Mouse (Mus musculus) embryo, embryonic 9.5 days (tissue): ENCODE results near the gene Abca4.
"Not testable (repeated sequence)": the region's sequence is repeated elsewhere in the genome, so short reads cannot be mapped to it uniquely, and the experiment has no call there.

Experiments used
- DNase-seq: peaks from one replicate; pipeline ENCODE4 v3.0.0-alpha.2; 2017; ENCODE audit errors: extremely low spot score

Gene Abca4

DNA sequence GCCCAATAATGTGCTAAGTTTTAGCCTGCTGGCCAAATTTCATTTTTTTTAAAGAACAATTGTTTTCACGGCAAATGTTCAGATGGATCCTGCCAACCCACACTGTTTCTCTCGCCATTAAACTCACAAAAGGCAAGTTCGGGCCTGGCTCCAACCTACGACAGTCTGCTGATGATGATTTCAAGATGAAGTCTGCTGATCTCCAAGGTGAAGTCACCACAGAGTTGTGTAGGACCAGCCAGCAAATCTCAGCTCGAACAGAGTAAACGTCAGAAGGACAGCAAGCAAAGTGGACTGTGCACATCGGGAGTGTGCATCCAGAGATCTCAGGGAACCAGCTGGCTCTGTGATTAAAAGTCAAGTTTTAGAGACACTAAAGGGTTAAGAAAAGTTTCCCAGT, 166.6 kb downstream of the Abca4 start:
- DNase-seq: no peak

DNA sequence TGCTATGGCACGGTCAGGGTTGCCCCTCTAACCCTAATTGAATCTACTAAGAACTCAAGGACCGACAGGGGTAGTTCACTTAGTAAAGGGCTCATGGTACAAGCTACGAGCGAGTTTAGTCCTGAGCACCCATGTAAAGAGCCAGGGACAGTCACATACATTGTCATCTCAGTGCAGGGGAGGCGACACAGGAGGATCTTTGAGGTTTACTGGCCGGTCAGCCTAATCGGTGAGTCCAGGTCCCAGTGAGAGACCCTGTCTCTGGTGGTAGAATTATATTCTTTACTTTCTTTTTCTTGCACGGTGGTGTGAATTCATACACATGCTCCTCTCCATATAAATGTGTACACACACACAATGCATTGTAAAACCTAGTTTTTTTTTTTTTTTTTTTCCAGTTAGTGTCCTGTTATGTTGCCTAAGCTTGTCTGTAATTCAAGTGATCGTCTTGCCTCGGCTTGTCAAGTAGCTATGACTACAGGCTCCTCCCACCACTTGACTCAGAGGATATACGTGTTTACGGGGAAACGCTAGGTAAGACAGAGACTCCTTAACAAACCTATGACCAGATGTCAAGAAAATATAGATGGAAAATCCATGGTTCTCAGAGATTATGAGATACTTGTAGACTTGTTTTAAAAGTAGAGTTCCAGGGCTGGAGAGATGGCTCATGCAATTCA, 167.3 kb downstream of the Abca4 start:
- DNase-seq: no peak

DNA sequence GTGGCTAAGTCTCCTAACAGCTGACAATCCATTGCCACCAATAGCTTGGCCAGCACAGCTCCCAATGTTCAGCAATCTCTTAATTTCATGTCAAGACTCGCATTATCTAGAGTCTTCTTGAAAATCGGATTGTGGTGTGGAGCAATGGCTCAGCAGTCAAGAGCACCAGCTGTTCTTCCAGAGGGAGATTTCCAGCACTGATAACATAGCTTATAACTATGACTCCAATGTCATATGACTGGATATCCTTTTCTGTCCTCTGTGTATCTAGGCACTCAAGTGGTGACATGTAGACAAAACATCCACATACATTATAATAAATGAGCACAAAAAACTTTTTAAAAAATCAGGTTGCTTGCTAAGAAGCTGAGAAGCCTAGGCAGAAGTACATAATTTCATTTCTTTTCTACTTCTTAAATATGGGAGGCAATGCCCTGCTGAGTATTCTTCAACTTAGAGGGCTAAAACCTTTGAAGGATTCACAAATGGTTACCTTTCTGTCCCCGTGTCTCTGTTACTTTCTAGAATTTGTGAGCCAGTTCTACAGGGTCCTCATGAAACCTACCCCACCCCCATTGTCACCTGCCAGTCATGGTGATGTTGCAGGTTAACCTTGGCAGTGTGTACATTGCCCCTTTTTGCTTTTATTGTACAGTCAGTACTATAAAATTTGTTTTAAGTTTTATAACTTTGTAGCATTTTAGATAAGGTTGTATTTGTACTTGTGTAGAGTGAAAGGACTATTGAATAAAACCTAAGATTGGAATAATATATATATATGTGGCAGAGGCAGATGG, 177.2 kb downstream of the Abca4 start:
- no peak for DNase-seq

- DNase-seq: not testable (repeated sequence)
These were observed 182.7 kb downstream of the Abca4 start for GRCm38 (mm10) chr3:122226972-122227371.
